Mouse (Mus musculus) right cerebral cortex, postnatal 10 days (tissue): ENCODE measurements around the gene Aph1a.
A peak's percentile ranks its signal among the peaks of the same experiment; 100 is the strongest.
"Not testable (repeated sequence)": the region's sequence is repeated elsewhere in the genome, so short reads cannot be mapped to it uniquely, and the experiment has no call there.

Source experiments
- DNase-seq, 2 experiments: peaks; one replicate each; pipeline ENCODE4 v3.0.0; 2021; ENCODE audit warnings: low spot score in 2 of 2

The Aph1a gene

DNA sequence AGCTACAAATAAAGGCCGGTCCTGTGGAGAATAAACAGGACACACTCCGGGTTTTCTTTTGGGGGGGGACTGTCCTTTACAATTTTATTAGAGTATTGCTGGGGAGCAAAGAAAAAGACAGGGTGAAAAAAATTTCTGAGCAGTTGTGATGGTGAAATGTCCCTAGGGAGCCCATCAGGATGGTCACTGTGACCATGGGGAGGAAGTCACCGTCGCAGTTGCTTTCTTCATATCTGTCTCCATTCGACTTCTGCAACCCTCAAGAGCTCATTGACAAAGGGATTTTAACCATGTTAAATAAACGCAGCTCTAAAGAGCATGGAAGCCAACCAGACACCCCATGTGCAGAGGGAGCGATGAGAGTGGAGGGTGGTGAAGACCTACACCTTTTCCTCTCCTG is 23.0 kb downstream of the Aph1a start:
- no peak for DNase-seq

DNA sequence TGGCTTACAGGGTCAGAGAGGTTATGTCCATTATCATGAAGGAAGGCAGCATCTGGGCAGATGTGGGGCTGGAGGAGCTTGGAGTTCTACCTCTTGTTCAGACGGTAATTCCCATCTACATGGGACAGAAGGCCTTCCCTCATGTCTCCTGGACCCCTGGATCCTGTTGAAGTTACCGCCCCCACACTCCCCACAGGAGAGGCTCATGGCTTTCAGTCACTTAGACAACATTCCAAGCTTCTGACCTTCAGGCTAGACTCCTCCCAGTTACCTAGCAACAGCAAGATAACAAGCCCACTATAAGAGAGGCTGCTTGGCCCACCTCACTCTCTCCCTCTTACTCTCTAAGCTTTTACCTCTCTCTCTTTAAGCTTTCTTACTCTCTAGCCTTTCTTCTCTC is 26.8 kb downstream of the Aph1a start:
- DNase-seq, result not testable (repeated sequence)

DNA sequence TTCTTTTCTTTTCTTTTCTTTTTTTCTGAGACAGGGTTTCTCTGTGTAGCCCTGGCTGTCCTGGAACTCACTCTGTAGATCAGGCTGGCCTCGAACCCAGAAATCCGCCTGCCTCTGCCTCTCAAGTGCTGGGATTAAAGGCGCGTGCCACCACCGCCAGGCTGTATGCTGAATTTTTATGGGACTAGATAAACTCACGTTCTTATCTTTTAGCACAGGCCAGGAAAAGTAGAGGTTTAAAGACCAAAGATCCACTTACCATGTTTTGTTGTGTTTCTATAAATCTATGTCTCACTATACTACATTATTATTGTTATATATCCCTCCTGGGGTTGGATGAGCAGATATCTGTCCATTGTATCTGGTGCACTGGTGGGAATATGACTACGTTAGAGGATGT is 29.7 kb downstream of the Aph1a start:
- not testable (repeated sequence) for DNase-seq

DNA sequence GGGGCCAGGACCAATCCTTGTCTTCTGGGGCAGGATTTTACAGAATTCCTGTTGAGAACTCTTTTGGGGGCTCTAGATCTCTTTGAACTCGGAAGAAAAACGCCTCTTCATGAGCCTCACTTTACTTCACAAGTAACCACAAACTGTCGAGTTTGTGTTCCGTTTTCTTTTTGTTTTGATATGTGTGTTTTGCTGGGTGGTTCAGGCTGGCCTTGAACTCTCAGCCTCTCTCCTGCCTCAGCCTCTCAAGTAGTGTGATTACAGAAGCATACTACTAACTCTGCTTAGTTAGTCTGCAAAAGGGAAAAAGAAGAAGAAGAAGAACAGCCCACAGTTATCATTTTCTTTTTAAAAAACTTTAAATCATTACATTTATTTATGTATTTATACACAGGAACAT is 30.4 kb downstream of the Aph1a start:
- DNase-seq, result no peak

DNA sequence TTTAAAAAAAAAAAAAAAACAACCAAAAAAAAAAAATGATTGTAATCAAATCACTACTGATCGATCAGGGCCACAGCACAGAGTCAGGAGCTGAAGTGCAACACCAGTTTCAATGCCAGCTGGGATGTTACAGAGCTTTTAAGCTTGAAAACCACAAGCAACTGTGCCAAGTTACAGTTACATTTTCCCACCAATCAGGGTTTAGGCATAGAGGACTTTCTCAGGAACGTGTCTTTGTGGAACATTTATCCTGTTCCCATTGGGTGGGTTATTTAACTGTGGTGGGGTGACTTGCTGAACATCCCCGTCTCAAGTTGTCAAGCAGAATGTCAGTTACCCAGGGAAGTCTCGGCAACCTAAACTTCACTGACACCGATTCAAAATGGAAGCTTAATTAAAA is 31.3 kb downstream of the Aph1a start:
- no peak for DNase-seq

DNA sequence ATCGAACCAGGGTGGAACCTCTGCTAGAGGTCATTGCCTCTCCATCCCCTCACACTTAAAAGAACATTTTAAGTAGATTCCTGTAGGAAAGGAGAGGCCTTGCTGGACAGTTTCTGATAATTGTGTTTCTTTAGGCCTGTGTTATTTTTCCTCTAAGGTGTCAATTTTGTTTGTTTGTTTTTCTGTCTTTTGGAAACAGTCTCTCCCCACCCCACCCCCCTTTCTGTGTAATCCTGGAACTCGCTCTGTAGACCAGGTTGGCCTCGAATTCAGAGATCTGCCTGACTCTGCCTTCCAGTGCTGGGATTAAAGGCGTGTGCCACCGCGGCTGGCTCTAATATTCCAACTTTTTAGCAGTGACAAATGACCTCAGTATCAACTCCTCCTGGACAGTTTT is 34.5 kb downstream of the Aph1a start:
- no peak for DNase-seq

DNA sequence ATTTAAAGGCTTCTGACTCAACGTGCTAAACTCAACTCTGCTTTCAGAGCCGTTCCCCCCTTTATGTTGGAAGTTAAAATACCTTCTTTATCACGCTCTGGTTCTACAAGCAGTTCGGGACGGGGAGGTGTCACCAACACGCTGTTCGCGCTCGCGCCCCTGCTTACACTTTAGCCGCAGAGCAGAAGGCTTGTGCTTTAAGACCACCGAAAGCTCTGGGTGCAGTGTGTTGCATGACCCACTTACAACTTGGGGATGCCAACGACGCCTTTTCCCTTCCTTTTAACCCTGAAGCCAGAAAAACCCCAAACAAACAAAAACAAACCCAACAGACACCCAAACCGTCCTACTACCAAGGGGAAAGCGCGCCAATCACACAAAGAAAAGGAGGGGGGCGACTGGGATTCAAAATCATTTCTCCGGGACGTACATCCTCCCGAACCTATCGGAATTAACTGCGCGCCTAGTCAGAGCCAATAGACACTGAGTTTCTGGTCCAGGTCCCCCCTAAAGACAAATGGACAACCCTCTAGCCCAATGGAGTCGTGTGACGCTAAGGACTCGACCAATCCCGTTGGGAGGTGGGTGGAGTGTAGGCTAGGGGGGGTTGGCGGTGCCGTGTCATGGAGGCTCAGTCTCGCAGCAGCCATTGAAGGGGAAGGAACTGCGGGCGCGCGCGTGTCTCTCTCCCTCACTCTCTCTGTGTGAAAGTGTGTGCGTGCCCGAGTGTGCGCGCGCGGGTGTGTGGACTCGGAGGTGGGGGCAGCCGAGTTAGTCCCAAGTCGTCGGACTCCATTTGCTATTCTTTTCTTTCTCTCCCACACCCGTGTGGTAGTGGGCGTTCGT is 35.1 kb downstream of the Aph1a start, which contains the start of gene Anp32e:
Anp32e (plus strand) TSS at position 589 of the 846 bp plus-strand sequence.
- peak; percentile 98 for DNase-seq

DNA sequence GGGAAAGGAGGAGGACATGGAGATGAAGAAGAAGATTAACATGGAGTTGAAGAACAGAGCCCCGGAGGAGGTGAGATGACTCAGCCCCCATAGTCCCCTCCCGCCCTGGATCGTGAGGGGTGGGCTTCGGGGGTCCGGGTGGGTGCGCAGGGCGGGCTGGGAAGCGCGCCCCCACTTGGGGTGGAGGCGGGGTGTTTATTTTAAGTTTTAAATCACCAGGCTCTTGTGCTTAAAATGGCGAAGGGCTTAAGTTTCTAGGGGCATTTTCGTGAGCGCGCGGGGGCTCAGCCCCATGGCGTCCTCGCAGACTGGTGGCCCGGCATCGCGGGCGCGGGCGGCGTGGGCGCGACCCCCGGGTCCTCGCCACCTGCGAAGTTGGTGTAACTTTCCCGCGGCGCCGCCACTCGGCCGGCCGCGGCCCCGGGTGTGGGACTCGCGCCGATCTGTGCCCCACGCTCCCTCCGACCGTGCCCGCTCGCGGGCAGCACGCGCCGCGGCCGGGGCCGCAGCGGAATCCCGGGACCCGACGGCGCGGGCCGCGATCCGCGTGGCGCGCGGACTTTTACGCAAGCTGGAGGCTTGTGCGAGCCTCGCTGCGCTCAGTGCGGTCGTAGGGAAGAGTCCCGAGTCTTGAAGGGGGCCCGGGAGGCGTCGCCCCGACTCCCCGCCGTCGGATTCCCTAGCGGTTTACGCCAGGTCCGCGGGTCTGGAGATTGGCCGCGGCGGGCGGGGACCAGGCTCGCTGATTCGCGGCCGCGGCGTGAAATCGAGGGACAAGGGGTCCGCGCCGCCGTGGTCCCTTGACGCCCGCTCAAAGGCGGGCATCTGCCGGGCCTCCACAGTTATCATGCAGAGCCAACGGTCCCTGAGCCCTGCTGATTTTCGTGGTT is 36.1 kb downstream of the Aph1a start:
- DNase-seq, result peak; percentile 44 to 48

DNA sequence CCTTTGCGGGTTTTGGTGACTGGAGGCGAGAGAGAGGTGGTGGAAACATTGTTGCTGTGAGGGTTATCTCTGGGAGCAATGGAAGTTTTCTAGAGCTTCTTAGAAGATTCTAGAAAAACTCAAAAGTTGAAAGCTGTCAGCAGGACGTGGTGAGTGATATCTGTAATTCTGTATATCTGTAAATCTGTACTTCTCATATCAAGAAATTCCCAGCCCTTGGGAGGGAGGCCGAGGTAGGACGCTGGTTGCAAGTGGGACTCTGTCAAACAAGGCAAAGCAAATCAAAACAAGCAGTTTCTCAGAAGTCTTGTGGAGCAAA is 36.7 kb downstream of the Aph1a start:
- no peak for DNase-seq

DNA sequence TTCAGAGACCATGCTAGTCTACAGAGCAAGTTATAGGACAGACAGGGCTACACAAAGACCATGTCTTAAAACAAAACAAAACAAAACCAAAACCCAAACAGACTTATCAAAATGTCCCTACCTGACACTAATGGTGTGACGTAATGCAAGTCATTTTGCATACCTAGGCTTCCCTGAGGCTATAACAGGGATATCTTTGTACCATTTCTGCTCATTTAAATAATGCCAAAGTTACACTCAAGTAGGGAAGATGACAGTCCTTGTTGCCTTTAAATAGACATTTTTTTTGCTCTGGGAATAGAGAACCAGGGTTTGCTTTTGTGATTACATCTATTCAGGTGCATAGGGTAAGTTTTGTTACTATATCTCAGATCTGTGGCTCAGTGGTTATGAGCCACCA is 37.7 kb downstream of the Aph1a start:
- no peak for DNase-seq

DNA sequence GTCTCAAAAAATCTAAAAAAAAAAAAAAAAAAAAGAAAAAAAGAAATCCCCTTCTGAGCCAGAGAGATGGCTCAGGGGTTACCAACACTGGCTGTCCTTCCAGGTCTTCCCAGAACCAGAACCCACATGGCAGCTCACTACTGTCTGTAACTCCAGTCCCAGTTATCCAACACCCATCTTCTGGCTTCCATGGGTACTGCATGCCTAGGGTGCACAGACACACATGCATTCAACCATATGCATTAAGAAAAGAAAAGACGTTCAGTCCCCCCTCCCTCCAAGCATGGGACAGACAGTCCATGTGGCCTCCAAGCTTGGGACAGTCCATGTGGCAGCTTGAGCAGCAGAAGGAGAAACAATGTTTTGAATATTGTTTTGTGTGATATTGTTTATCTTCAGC is 38.4 kb downstream of the Aph1a start:
- DNase-seq, result no peak

DNA sequence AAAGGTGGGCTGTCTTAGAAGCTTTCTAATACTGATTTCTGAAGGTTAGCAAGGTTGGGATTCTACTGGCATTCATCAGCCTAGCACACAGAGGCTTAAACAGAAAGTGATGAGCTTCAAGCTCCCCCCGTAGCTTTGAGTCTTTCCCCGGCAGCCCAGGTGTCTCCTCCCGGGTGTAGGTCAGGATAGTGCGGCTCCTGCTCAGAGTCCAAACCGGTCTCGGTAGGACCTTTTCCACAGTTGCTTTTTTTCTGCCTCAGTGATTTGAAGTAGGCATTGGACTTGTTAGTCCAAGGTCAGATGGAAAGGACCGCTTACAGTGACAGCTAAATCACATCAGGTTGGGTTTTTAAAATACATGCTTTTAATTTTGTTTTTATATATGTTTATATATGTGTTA is 38.8 kb downstream of the Aph1a start:
- no peak for DNase-seq

DNA sequence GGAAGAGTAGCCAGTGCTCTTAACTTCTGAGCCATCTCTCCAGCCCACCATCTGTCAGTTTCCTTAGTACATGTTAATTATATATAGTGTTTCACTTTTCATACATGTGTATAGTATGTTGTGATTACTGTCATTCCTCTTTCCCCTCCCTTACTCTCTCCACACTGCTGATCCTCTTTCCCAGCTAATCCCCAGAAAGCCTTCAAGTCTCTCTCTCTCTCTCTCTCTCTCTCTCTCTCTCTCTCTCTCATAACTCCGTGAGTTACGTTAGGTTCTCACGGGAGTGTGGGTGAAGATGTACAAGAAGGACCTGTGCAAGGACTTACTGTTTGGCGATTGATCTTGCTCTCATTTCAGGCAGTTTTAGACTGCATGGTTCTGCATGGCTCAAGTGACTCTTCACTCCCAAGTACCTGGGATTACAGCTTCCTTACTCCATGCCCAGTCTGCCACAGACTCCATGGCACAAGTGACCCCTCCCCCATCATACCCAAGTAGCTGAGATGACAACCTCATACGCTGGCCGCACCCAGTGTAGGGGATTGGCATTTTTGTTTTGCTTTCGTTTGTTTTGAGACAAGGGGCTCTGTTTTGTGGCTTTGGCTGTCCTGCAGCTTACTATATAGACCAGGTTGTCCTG is 39.5 kb downstream of the Aph1a start:
- DNase-seq, result no peak

DNA sequence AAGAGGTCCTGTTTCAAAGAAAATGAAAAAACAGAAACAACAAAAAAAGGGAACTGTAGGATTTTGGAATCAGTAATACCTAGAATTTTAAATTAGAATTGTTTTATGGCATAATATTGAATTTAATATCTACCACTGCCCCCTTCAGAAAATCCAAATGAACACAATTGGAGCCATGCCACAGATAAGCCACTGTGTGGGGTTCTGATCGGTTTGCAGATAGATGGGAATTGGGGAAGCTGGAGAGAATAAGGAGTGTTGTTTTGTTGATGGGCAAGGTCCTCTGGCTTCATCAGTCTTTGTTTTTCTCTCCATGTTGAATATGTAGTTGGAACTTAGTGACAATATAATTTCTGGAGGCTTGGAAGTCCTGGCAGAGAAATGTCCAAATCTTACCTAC is 40.7 kb downstream of the Aph1a start:
- DNase-seq, result no peak

DNA sequence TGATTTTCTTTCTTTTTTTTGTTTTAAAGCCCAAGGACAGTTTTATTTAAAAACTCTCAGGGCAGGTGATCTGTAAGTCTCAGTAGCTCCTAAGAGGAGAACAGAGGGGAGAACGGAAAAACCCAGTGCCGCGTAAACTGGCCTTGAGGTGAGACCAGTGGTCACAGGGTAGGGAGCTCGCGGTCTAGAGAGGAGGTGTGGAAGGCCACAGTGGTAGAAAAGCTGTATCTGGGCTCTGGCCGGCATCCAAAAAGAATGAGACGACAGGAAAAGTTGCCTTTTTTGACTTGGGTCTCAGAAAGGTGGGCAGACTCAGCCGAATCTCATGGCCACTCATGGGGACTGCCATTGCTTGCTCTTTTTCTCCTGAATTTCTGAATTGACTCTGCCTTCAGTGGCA is 44.4 kb downstream of the Aph1a start:
- DNase-seq, result no peak

DNA sequence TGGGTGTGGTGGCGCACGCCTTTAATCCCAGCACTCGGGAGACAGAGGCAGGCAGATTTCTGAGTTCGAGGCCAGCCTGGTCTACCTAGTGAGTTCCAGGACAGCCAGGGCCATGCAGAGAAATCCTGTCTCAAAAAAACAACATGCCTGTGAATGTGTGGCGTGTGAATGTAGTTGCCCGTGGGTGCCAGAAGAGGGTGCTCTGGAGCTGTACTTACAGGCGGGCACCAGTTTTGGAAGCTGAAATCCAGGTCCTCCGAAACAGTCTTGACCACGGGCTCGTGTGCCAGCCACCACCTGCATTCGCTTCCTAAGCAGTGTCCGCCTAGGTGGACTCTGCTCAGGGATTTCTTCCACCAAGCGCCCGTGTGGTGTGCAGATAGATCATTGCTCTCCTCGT is 45.1 kb downstream of the Aph1a start:
- DNase-seq, result no peak

DNA sequence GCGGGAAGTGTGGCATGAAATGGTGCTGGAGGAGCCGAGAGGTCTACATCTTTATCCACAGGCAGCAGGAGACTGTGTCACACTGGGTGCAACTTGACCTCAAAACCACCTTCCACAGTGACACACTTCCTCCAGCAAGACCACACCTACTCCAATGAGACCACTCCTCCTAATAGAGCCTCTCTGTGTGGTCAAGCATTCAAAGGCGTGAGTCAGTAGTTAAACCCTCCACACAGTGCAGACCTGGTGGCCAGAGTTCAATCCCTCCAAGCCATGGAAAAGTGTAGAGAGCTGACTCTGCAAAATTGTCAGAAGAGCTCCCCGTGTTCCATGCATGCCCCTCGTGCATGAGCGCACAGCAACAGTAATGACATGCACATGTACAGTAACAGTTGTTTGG is 49.0 kb downstream of the Aph1a start:
- no peak for DNase-seq

DNA sequence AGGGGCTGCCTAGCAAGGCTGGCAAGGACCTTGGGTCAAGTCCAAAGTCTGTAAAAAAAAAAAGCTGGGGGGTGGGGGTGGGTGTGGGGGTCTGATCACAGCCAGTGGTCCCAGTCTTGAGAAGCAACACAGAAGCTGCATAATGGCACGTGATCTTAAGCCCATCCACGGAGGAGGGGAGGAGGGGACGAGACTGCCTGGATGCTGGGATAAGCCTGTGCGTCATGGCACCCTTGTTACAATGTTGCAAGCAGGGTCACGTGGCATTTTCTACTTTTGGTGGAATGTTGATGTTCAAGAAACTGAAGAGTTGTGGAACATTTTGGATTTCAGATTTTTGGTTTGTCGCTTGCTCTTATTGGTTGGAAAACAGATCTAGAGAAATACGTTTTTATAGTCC is 49.5 kb downstream of the Aph1a start:
- DNase-seq, result no peak

DNA sequence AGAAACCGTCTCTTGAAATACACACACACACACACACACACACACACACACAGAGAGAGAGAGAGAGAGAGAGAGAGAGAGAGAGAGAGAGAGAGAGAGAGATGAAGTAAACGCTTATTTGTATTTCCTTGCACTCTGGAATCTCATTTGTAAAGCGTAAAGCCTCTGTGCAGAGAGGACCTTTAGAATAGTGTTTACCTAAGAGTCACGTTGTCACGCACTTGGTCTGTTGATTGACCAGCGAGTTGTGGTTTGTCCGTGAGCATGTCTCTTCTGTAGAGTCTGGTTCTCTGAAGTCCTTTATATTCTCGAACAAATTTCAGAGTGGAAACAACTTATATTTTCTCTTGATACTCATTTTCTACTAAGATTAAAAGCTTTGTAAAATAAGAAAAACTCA is 51.0 kb downstream of the Aph1a start:
- no peak for DNase-seq

DNA sequence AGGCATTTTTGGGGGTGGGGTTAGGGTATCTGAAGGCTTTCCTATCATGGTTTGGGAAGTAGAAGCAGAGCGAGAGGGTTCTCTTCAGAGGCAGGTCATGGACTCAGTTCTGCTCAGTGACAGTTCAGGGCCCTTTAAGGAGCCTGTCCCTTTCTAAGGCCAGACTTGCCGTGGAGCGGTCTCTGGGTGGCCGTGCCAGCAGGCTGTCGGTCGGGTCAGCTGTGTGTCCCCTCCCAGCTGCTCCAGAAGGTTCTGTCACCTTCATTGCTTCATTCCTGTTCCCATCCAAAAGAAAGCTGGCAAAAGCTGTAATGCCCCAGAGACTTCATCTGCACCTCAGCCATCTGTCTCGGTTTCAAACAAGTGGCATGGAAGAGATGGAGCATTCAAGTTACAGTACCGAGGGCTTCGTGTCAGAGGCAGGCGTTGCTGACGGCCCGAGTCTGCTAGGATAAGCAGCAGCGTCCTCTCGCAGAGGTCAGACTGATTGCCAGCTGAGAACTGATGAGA is 52.0 kb downstream of the Aph1a start:
- no peak for DNase-seq
